Mouse (Mus musculus) heart, embryonic 11.5 days (tissue): ENCODE results near the gene Mrpl52. TPM values are rescaled to one million over a fixed set of nuclear protein-coding genes. Genes with fewer than 3 reads are reported as not detected.

Experiments
- ATAC-seq: fragments of 200-750 bp; cut with Nextera tagmentation; replicated peaks from 2 replicates; pipeline ENCODE4 v1.8.0; 2017; ENCODE audit warnings: moderate library complexity; ENCODE audit not compliant: insufficient number of reproducible peaks, low FRiP score, low TSS enrichment
- H3K27ac ChIP-seq: fragments of 300-500 bp; sonication (generic); 2 replicates; pipeline ENCODE4 v1.5.1; 2014; ENCODE audit warnings: mild to moderate bottlenecking, low read depth, low read length
- H3K27me3 ChIP-seq: fragments of 300-500 bp; sonication (generic); 2 replicates; pipeline ENCODE4 v1.6.1; 2014; ENCODE audit warnings: mild to moderate bottlenecking, low read length, mixed read lengths; ENCODE audit not compliant: control insufficient read depth, insufficient read depth
- H3K36me3 ChIP-seq: fragments of 300-500 bp; sonication (generic); 2 replicates; pipeline ENCODE4 v1.6.1; 2014; ENCODE audit warnings: mild to moderate bottlenecking, low read length, moderate library complexity, mixed read lengths; ENCODE audit not compliant: control insufficient read depth, insufficient read depth
- H3K4me1 ChIP-seq: fragments of 300-500 bp; sonication (generic); 2 replicates; pipeline ENCODE4 v1.6.1; 2014; ENCODE audit warnings: low read length; ENCODE audit not compliant: control insufficient read depth, insufficient read depth
- H3K4me2 ChIP-seq: fragments of 300-500 bp; sonication (generic); 2 replicates; pipeline ENCODE4 v1.6.1; 2014; ENCODE audit warnings: mild to moderate bottlenecking, moderate library complexity
- H3K4me3 ChIP-seq: fragments of 300-500 bp; sonication (generic); 2 replicates; pipeline ENCODE4 v1.5.1; 2014; ENCODE audit warnings: low read depth, low read length
- H3K9ac ChIP-seq: fragments of 300-500 bp; sonication (generic); 2 replicates; pipeline ENCODE4 v1.6.1; 2014; ENCODE audit warnings: mild to moderate bottlenecking, low read depth, low read length, moderate library complexity
- H3K9me3 ChIP-seq: fragments of 300-500 bp; sonication (generic); replicated peaks from 2 replicates; pipeline ENCODE4 v1.6.1; 2016; ENCODE audit warnings: low read length; ENCODE audit not compliant: control insufficient read depth
- WGBS: fragments of 180-500 bp; shearing (Covaris S2); extraction: QIAGEN DNeasy Blood & Tissue Kit; methylation state at CpG from one replicate; pipeline ENCODE4 v1.1.7; 2014; ENCODE audit not compliant: insufficient replicate concordance; 5-methylcytosine and 5-hydroxymethylcytosine counted together
- polyA plus RNA-seq: library from polyadenylated mRNA; unstranded; fragments of >200 nt; fragmentation: Nextera tagmentation; extraction: Ambion mirVana; gene quantifications from 2 replicates; pipeline ENCODE4 v1.2.1, GENCODE M21; 2014

The Mrpl52 gene
- polyA plus RNA-seq, 1 experiment from 2014 or later, result 250 TPM

DNA sequence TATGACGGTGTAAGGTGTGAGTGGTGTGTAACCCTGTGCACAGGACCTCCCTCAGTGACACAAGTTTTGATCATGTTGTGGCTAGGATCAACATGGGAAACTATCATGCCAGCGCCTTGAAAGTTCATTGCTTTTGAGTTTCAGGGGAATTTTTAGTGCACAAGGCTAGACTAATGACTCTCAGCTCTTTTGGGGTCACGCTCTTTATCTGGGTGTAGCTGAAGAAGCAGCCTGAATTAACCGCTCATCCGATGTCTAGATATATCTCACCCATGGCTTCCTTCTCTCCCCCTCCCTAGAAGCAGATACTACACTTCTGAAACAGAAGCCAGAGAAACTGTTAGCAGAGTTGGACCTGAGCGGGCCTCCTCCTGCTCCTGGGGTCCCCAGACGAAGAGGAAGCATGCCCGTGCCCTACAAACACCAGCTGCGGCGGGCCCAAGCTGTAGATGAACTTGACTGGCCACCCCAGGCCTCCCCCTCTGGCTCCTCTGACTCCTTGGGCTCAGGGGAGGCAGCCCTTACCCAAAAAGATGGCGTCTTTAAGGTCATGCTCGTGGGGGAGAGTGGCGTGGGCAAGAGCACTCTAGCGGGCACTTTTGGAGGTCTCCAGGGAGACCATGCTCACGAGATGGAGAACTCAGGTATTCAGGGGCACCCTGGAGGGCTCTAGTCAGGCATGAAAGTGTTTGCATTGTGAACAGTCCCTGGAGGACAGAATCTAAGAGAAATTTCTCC, 50.6 kb downstream of the Mrpl52 start:
- H3K36me3 ChIP-seq, result no peaks in the 10 kb centered on the region
- H3K4me2 ChIP-seq, result peak overlapping the region; percentile 94
- H3K27ac ChIP-seq, result no peak overlapping the region
- peaks cover 30% of the 10 kb centered on the region for H3K27me3 ChIP-seq
- peaks cover 18% of the 10 kb centered on the region for H3K4me1 ChIP-seq
- no peak overlapping the region for H3K9ac ChIP-seq
- ATAC-seq, result no peak
- H3K9me3 ChIP-seq, result no peaks in the 10 kb centered on the region
- H3K4me3 ChIP-seq, result no peak overlapping the region; the same call in 1 of the 2 replicates
- 71% methylated on average over 15 of the region's 15 CpGs for WGBS

Other genes with a start within 250 kb of the Mrpl52 start
- 369 and 395 TPM in 2 replicates for gene Dad1, start 172.8 kb upstream of the Mrpl52 start, polyA plus RNA-seq
- 97.3 and 99.3 TPM in 2 replicates for gene Abhd4, start 172.7 kb upstream of the Mrpl52 start, polyA plus RNA-seq
- gene Olfr49, start 142.0 kb upstream of the Mrpl52 start, polyA plus RNA-seq, result not detected in 2 replicates
- gene Oxa1l, start 66.1 kb upstream of the Mrpl52 start, polyA plus RNA-seq, result 61.7 and 62.5 TPM in 2 replicates
- gene Slc7a7, start 9.1 kb upstream of the Mrpl52 start, polyA plus RNA-seq, result 8.0 TPM in 2 replicates
- gene Mmp14, start 4.7 kb downstream of the Mrpl52 start, polyA plus RNA-seq, result 84.3 and 90.2 TPM in 2 replicates
- gene Lrp10, start 37.2 kb downstream of the Mrpl52 start, polyA plus RNA-seq, result 31.8 and 35.2 TPM in 2 replicates
- gene Rem2, start 49.2 kb downstream of the Mrpl52 start, polyA plus RNA-seq, result 2.0 TPM in 2 replicates
- 67.8 and 74.4 TPM in 2 replicates for gene Prmt5, start 90.6 kb downstream of the Mrpl52 start, polyA plus RNA-seq
- 40.1 and 42.8 TPM in 2 replicates for gene Haus4, start 127.7 kb downstream of the Mrpl52 start, polyA plus RNA-seq
- gene Ajuba, start 150.6 kb downstream of the Mrpl52 start, polyA plus RNA-seq, result 23.4 and 30.7 TPM in 2 replicates
- 4.4 and 4.5 TPM in 2 replicates for gene 4931414P19Rik, start 179.1 kb downstream of the Mrpl52 start, polyA plus RNA-seq
- 364 and 386 TPM in 2 replicates for gene Psmb5, start 191.1 kb downstream of the Mrpl52 start, polyA plus RNA-seq
- not detected in 2 replicates for gene Psmb11, start 194.5 kb downstream of the Mrpl52 start, polyA plus RNA-seq
- not detected in 2 replicates for gene Gm17606, start 214.0 kb downstream of the Mrpl52 start, polyA plus RNA-seq
- 2.9 and 3.1 TPM in 2 replicates for gene Cdh24, start 214.5 kb downstream of the Mrpl52 start, polyA plus RNA-seq